Mouse (Mus musculus) adrenal gland, postnatal 36 days (tissue): ENCODE data around the gene Tgfbr2. TPM values are rescaled to one million over a fixed set of nuclear protein-coding genes. Genes with fewer than 3 reads are reported as not detected.
"Not testable (repeated sequence)": the region's sequence is repeated elsewhere in the genome, so short reads cannot be mapped to it uniquely, and the experiment has no call there.

Experiments
- DNase-seq, 2 experiments: peaks; one replicate each; pipeline ENCODE4 v3.0.0; 2021; ENCODE audit warnings: mixed read lengths in 1 of 2
- total RNA-seq, 2 experiments: library from RNA; stranded (reverse); gene quantifications; 2 replicates each; pipeline ENCODE4 v1.2.3; 2021

Tgfbr2 gene
- total RNA-seq, 2 experiments from 2014 or later, result 67.1 to 92.3 TPM

GRCm38 (mm10) chr9:116076163-116076562 is 99.0 kb downstream of the Tgfbr2 start:
- DNase-seq, result no peak

DNA sequence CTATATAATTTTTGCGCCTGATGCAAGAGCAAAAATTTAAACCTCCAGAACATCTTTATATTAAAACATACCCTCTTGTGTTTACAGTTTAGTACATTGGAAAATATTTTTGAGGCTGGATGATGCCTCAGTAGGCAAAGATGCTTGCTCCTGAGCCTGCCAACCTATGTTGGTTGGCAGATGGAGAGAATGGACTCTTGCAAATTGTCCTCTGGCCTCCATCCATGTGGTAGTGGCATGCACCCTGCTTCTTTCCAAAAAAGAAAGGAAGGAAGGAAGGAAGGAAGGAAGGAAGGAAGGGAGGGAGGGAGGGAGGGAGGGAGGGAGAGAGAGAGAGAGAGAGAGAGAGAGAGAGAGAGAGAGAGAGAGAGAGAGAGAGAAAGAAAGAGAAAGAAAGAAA is 103.6 kb downstream of the Tgfbr2 start:
- not testable (repeated sequence) for DNase-seq

DNA sequence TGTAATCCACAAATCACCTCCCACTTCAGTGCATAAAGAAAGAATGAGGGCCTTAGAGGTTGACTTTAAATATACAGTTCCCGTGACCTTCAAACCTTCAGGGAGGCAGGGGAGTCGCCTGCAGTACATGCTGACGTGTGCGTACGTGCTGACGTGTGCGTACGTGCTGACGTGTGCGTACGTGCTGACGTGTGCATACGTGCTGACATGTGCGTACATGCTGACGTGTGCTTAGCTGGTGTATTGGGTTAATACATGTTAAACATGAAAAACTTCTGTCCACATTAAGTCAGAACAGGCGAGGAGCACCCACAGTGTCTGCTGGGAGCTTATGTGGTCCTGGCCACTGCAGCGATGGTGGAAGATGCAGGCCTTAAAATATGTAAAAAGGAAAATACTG is 110.4 kb downstream of the Tgfbr2 start:
- DNase-seq, result no peak

GRCm38 (mm10) chr9:116060691-116061090 is 114.5 kb downstream of the Tgfbr2 start:
- peak in 1 of 2 experiments; percentile 11 for DNase-seq

DNA sequence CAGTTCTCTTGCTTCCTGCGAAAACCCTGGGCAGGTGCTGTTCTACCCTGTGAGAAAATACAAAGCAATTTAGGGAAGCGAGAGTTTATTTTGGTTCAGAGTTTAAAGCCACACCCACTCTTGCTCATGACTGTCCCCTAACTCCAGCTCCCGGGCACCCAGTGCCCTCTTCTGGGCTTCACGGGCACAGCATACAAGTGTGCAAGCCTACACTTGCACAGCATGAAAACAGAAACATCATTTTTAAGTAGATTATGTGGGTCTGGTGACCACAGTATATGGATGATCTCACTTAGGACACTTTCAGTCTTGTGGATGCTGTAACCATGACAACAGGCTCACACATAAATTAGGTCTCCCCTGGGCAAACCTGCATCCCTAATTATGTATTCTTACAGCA is 116.0 kb downstream of the Tgfbr2 start:
- DNase-seq, result peak in 1 of 2 experiments; percentile 27

DNA sequence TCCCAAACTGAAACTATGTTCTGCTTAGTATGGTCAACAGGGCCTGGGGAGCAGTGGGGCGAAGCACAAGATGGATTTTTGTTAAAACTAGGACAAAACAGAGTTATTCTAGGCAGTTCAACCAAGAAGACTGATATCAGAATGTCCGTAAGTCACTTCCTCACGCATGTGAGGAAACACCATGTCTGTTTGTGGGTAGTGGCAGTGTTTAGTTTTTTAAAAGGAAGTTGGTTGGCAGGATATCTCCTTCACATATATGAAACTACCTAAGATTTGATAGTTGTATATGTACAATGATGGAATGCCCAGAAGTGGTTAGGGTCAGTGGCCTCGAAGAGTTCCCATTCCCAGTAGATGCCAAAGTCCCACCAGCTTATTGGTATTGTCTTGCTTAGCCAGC is 116.7 kb downstream of the Tgfbr2 start:
- no peak for DNase-seq

DNA sequence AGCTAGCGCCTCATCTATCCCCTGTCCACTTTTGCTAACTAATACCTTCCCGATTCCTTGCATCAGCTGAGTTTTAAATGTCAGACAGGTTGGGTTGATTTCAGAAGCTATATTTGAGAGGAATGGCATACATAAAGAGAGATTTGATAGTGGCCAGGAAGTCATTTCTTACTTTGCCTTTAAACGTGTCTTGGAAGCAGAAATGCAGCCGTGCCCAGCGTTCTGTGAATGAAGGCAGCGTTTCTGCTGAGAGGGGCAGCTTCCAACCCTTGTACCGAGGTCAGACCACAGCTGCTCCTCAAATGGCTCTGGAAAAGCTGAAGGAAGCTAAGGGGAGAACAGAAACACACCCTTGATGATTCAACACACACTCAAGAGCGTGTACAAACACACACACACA is 121.2 kb downstream of the Tgfbr2 start:
- no peak for DNase-seq

DNA sequence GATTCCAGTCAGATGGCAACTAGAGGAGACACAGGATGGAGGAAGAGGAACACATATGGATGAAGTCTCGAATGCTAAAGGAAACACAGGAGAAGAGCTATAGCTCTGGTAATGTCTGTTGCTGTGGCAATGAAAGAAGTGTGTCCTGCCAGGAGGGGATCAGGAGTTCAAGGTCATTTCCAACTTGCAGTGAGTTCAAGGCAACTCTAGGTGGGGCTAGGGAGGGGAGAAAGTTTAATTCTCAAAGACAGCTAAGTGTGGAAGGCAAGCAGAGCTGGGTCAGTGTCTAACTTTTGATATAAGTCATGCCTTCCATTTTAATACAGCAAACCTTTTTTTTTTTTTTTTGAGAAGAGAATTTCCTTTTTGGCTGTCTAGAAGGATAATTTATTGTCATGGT is 125.2 kb downstream of the Tgfbr2 start:
- DNase-seq, result no peak

DNA sequence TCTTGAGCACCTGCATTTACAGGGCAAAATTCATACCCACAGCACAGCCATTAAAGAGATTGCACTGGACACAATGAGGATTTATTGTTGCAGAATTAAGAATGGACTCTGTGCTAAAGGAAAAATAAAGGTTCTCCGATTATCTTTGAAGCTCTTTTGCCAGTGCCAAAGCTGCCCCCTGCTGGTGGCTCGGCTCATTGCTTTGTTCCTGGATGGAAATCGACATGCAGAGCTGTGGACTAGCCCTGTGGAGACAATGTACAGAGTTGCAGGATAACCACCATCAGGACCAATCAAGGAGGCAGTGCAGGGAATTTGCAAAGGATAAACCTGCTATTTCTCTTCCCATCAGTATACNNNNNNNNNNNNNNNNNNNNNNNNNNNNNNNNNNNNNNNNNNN is 133.4 kb downstream of the Tgfbr2 start:
- peak; percentile 87 to 88 for DNase-seq

DNA sequence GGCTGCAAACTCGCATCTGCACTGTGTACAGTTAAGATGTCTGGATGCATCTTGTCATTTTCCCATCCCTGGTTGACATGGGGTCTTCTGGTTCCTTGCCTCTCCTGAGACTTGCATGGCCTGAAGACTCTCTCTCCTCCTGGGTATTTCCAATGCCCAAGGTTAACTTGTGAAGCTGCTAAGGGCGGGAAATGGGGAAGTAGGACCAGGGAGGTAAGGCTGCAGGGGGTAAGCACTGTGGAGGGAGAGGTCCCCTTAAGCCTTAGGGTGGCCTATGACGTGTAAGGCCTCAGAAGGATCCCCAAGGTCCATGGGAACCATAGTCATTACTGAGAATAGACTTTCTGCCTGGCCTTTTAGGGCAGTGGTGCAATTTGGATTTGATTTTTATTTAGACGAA is 133.8 kb downstream of the Tgfbr2 start:
- DNase-seq, result no peak

DNA sequence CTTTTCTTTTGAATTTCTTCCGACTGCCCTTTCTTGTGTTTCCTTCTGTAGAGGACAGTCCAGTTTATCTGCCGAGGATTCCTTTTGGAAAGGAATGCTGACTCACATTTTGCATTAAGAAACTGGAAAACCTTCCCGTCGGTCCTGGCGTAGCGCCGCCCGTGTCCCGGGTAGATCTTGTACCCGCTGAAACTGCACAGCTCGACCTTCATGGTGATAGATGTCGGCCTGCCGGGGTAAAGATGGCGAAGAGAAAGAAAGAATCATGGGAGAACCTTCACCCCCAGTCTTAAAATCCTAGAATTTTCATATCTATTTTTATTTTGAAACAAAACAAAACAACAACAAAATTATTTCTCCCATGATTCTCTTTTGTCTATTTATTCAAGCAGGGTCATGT is 134.3 kb downstream of the Tgfbr2 start:
- DNase-seq, result not testable (repeated sequence)

GRCm38 (mm10) chr9:116039981-116040380 is 135.2 kb downstream of the Tgfbr2 start:
- DNase-seq, result no peak

DNA sequence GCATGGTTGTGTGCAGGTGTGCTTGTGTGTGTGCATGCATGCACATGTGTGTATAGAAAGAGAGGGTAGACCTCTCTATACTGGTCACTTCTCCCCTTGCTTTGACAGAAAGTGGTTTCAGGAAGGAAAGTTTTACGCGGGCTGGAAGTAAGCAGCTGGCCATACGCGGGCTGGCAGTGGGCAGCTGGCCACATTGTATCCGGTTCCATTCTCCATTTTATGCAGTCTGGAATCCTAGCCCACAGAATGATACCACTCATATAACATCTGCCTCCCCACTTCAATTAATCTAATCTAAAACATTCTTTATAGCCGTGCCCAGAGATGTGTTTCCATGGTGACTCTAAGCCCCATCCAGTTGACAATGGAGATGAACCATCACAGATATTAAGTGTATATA is 136.9 kb downstream of the Tgfbr2 start:
- DNase-seq, result no peak
